Mouse (Mus musculus) hindbrain, embryonic 16.5 days (tissue): ENCODE measurements at regions not wholly inside any gene's neighbourhood (a gene's known extent, or its start where the extent isn't known, plus 50 kb on each side); places are given as distances from the start of the nearest gene placed in this dataset.
"Not testable (repeated sequence)": the region's sequence is repeated elsewhere in the genome, so short reads cannot be mapped to it uniquely, and the experiment has no call there.

Experiments
- ATAC-seq: fragments of 200-750 bp; cut with Nextera tagmentation; 2 replicates; pipeline ENCODE4 v1.8.0; 2017; ENCODE audit warnings: moderate TSS enrichment, moderate library complexity
- H3K27ac ChIP-seq: fragments of 300-500 bp; sonication (generic); 2 replicates; pipeline ENCODE4 v1.5.1; 2014; ENCODE audit warnings: low read depth, mild to moderate bottlenecking, control low read depth, low read length, moderate library complexity
- H3K27me3 ChIP-seq: fragments of 300-500 bp; sonication (generic); replicated peaks from 2 replicates; pipeline ENCODE4 v1.6.1; 2014; ENCODE audit warnings: low read length; ENCODE audit not compliant: control insufficient read depth, insufficient read depth
- H3K36me3 ChIP-seq: fragments of 300-500 bp; sonication (generic); 2 replicates; pipeline ENCODE4 v1.6.1; 2014; ENCODE audit warnings: mild to moderate bottlenecking, low read length, moderate library complexity, mixed read lengths; ENCODE audit not compliant: control insufficient read depth, insufficient read depth
- H3K4me1 ChIP-seq: fragments of 300-500 bp; sonication (generic); 2 replicates; pipeline ENCODE4 v1.6.1; 2014; ENCODE audit warnings: low read depth, low read length; ENCODE audit not compliant: control insufficient read depth, insufficient read depth
- H3K4me2 ChIP-seq: fragments of 300-500 bp; sonication (generic); 2 replicates; pipeline ENCODE4 v1.6.1; 2014; ENCODE audit warnings: mild to moderate bottlenecking, low read length, control low read depth, moderate library complexity
- H3K4me3 ChIP-seq: fragments of 300-500 bp; sonication (generic); 2 replicates; pipeline ENCODE4 v1.5.1; 2014; ENCODE audit warnings: mild to moderate bottlenecking, low read length, control low read depth, moderate library complexity
- H3K9ac ChIP-seq: fragments of 300-500 bp; sonication (generic); 2 replicates; pipeline ENCODE4 v1.6.1; 2014; ENCODE audit warnings: low read depth, mild to moderate bottlenecking, control low read depth, low read length, moderate library complexity
- H3K9me3 ChIP-seq: fragments of 300-500 bp; sonication (generic); 2 replicates; pipeline ENCODE4 v1.6.1; 2014; ENCODE audit warnings: mild to moderate bottlenecking, low read length, moderate library complexity; ENCODE audit not compliant: control insufficient read depth
- WGBS: fragments of 180-500 bp; shearing (Covaris S2); extraction: QIAGEN DNeasy Blood & Tissue Kit; methylation state at CpG from one replicate; pipeline ENCODE4 v1.1.7; 2014; 5-methylcytosine and 5-hydroxymethylcytosine counted together

GRCm38 (mm10) chr7:111179401-111180271, 96.8 kb upstream of the Eif4g2 start:
- peak; percentile 54 for ATAC-seq
- no peaks in the 10 kb centered on the region for H3K27me3 ChIP-seq
- H3K4me3 ChIP-seq, result no peak overlapping the region
- no peak overlapping the region for H3K4me2 ChIP-seq
- H3K9me3 ChIP-seq, result no peaks in the 10 kb centered on the region
- no peaks in the 10 kb centered on the region for H3K4me1 ChIP-seq
- H3K36me3 ChIP-seq, result no peaks in the 10 kb centered on the region
- H3K9ac ChIP-seq, result no peak overlapping the region
- 53% methylated on average over 7 of the region's 7 CpGs for WGBS
- H3K27ac ChIP-seq, result no peak overlapping the region

GRCm38 (mm10) chr7:111174393-111175124, 91.7 kb upstream of the Eif4g2 start:
- Histone ChIP-seq H3K4me2 (no peak overlapping the region), H3K36me3 (no peaks in the 10 kb centered on the region), H3K9ac (no peak overlapping the region), H3K9me3 (no peaks in the 10 kb centered on the region), H3K4me1 (no peaks in the 10 kb centered on the region), H3K27me3 (no peaks in the 10 kb centered on the region), H3K4me3 (no peak overlapping the region), H3K27ac (no peak overlapping the region)
- 0 out of 2 replicates have a peak, but pooled peaks have one; percentile 34 for ATAC-seq
- WGBS, result 83% methylated on average over 9 of the region's 9 CpGs

DNA sequence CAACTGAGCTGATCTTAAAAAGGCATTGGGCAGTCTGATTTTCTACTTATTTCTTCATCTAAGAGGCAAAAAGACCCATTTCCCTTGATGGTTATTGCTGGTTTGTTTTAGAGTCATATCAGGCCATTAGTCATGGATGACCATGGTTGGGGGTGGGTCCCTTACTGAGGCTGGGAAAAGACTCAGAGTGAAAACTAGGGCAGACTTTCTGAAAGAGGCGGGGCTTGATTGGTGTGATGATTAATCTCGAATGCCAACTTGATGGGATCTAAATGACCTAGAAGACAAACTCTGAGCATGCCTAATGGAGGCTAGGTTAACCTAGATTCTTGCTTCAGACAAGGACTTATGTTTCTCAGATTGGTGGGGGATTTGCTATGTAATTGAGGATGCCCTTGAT, 89.2 kb upstream of the Eif4g2 start:
- Histone ChIP-seq H3K27ac (no peak overlapping the region), H3K4me3 (no peak overlapping the region), H3K4me2 (no peak overlapping the region), H3K9ac (no peak overlapping the region), H3K4me1 (no peaks in the 10 kb centered on the region), H3K36me3 (no peaks in the 10 kb centered on the region), H3K27me3 (no peaks in the 10 kb centered on the region), H3K9me3 (no peaks in the 10 kb centered on the region)
- no peak for ATAC-seq
- WGBS, result 91% methylated on average over 2 of the region's 2 CpGs

DNA sequence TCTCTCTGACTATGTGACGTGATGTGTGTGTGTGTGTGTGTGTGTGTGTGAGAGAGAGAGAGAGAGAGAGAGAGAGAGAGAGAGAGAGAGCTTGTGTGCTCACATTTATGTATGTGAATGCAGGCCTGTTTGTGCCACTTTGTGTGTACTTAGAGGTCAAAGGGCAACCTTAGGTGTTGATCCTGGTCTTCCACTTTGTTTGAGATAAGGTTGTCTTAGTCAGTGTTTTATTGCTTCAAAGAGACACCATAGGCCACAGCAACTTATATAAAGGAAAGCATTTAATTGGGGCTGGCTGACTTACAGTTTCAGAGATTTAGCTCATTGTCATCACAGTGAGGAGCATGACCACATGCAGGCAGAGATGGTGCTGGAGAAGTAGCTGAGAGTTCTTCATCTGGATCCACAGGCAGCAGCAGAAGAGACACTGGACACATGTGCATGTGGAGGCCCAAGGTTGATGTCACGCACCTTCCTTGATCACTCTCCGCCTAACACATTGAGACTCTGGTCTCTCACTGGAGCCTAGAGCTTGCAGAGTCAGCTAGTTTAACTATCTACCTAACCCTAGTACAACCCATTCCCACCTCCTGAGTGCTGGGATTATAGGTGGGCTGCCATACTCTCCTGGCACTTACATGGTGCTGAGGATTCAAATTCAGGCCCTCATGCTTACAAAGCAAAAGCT, 85.9 kb upstream of the Eif4g2 start:
- not testable (repeated sequence) for H3K27ac ChIP-seq, H3K4me3 ChIP-seq, H3K4me1 ChIP-seq, H3K4me2 ChIP-seq, H3K27me3 ChIP-seq, ATAC-seq, H3K9ac ChIP-seq, H3K36me3 ChIP-seq, H3K9me3 ChIP-seq
- 91% methylated on average over 3 of the region's 3 CpGs for WGBS

DNA sequence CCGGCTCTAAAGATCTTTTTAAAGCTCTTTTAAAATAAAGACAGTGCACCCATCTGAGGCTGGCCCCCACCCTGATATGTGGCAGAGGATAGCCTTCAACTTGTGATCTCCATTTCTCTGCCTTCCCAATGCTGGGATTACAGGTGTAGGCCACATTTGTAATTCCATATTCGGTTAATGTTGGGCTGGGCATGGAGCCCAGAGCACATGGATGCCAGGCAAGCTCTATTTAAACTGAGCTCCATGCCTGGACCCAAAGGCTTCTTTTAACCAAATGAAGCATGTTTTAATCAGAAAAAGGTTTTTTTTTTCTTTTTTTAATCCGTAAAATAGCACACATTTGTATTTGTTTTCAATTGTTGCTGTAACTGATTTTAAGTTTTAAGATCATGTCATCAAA, 82.2 kb upstream of the Eif4g2 start:
- 69% methylated on average over 3 of the region's 3 CpGs for WGBS
- H3K27ac ChIP-seq, result no peak overlapping the region
- no peak overlapping the region for H3K4me2 ChIP-seq
- no peaks in the 10 kb centered on the region for H3K36me3 ChIP-seq
- H3K4me3 ChIP-seq, result no peak overlapping the region
- H3K4me1 ChIP-seq, result no peaks in the 10 kb centered on the region
- ATAC-seq, result no peak
- H3K9me3 ChIP-seq, result no peaks in the 10 kb centered on the region; the same call in 1 of the 2 replicates
- H3K27me3 ChIP-seq, result no peaks in the 10 kb centered on the region
- no peak overlapping the region for H3K9ac ChIP-seq

DNA sequence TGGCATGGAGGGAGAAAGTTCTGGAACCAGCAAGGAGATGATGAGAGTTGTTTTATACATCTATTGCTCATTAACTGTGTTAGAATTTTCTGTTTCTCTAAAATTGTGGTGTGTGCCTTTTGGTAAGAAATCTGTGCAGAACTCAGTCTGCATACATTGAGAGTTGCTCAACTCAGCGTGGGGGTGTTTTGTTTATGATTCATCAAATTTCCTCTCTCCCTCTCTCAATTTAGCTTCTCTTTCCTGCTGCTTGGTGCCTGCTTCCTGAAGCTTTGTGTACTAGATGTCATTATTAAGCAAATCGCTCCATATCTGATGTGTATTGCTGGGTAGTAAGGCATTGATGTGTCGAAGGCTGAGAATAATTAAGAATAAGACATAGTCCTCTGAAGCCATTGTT, 81.4 kb upstream of the Eif4g2 start:
- no peak overlapping the region for H3K9ac ChIP-seq
- no peak overlapping the region for H3K4me2 ChIP-seq
- no peaks in the 10 kb centered on the region for H3K27me3 ChIP-seq
- no peak overlapping the region for H3K4me3 ChIP-seq
- no peaks in the 10 kb centered on the region for H3K36me3 ChIP-seq
- WGBS, result 78% methylated on average over 3 of the region's 3 CpGs
- no peaks in the 10 kb centered on the region; the same call in 1 of the 2 replicates for H3K9me3 ChIP-seq
- no peak overlapping the region for H3K27ac ChIP-seq
- no peak for ATAC-seq
- H3K4me1 ChIP-seq, result no peaks in the 10 kb centered on the region

DNA sequence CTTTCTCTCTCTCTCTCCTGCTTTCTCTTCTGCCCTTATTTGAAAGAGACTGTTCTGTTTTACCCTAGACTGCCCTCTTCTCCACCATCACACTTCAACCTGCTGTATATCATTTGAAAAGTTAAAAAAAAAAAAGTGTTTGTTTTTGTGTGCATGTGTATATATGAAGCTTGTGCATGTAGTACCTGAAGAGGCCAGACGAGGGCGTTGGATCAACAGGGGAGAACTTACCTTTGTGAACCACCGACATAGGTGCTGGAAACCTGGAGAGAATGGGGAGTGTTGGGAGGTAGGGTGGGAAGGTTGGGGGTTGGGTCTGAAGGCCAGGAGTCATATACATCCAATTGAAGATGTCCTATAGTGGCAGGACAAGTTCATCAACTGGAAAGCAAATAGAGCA, 81.0 kb upstream of the Eif4g2 start:
- WGBS, result 39% methylated on average over 3 of the region's 3 CpGs
- no peak overlapping the region for H3K4me2 ChIP-seq
- no peak overlapping the region for H3K9ac ChIP-seq
- no peaks in the 10 kb centered on the region for H3K27me3 ChIP-seq
- H3K4me1 ChIP-seq, result no peaks in the 10 kb centered on the region
- no peak overlapping the region for H3K27ac ChIP-seq
- no peak overlapping the region for H3K4me3 ChIP-seq
- no peak for ATAC-seq
- no peaks in the 10 kb centered on the region; the same call in 1 of the 2 replicates for H3K9me3 ChIP-seq
- no peaks in the 10 kb centered on the region for H3K36me3 ChIP-seq

GRCm38 (mm10) chr7:111163321-111163720, 80.5 kb upstream of the Eif4g2 start:
- Histone ChIP-seq H3K4me2 (no peak overlapping the region), H3K9me3 (no peaks in the 10 kb centered on the region; the same call in 1 of the 2 replicates), H3K9ac (no peak overlapping the region), H3K27ac (no peak overlapping the region), H3K4me3 (no peak overlapping the region), H3K4me1 (no peaks in the 10 kb centered on the region), H3K36me3 (no peaks in the 10 kb centered on the region), H3K27me3 (no peaks in the 10 kb centered on the region)
- ATAC-seq, result no peak
- WGBS, result 61% methylated on average over 8 of the region's 8 CpGs

DNA sequence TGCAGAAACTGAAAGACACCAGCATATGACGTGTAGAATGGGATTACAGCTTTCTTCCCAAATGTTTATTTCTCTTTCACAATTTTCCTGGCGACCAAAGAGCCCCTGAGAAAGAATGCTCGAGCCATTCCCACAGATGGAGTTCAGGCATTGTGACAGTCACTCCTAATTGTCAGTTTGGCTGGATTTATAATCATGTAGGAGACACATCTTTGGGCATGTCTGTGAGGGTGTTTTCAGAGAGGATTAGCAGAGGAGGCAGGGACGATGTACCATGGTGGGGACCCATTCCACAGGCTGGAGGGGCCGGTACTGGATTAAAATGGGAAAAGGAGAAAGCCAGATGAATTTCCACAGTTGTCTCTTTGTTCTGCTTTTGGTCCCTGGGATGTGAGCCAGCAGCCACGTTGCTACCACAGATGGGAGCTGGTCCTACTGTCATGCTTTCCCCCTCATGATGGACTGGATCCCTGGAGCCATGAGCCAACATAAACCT, 76.0 kb upstream of the Eif4g2 start:
- Histone ChIP-seq H3K4me3 (no peak overlapping the region), H3K9ac (no peak overlapping the region), H3K4me2 (no peak overlapping the region), H3K27ac (no peak overlapping the region), H3K36me3 (no peaks in the 10 kb centered on the region), H3K9me3 (no peaks in the 10 kb centered on the region; the same call in 1 of the 2 replicates), H3K27me3 (no peaks in the 10 kb centered on the region), H3K4me1 (no peaks in the 10 kb centered on the region; the same call in 1 of the 2 replicates)
- 50% methylated on average over 6 of the region's 6 CpGs for WGBS
- no peak for ATAC-seq
